Mouse (Mus musculus): ENCODE data around the gene Pnpla3.

Gene Pnpla3

DNA sequence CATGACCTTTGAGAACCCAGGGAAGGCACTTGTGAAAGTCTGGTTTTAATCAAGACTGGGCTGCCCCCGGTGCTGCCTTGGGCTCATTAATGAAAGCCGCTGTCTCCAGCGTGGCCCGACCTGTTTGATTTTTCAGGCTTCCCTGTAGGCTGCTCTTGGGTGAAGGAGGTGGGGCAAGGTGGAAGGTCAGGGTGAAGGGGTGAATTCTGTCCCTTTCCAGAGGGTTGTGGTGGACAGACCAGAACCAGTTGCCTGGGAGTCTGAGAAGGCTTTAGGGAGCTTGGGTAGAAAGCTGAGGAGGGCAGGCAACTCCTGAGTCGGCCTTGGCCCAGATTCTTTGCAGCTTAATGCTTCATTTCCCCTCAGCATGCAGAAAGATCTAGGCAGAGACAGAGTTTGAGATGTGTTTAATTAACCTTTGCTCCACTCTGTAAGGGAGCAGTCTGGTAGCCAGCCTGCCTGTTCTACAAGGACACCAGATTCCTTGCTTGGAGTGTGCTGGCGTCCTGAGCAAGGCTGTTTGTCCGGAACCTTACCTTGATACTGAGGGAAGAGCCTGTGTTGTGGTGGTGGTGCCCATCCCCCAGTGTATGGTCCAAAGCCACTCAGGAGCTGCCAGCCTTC, 48.9 kb downstream of the Pnpla3 start:
- no peak for DNase-seq (ENCODE audit: low read depth in 1 of 2, low spot score in 2 of 2)

- DNase-seq (ENCODE audit: low read depth in 1 of 2, low spot score in 2 of 2): no peak
These were observed 50.5 kb downstream of the Pnpla3 start for GRCm38 (mm10) chr15:84217969-84218782.

DNA sequence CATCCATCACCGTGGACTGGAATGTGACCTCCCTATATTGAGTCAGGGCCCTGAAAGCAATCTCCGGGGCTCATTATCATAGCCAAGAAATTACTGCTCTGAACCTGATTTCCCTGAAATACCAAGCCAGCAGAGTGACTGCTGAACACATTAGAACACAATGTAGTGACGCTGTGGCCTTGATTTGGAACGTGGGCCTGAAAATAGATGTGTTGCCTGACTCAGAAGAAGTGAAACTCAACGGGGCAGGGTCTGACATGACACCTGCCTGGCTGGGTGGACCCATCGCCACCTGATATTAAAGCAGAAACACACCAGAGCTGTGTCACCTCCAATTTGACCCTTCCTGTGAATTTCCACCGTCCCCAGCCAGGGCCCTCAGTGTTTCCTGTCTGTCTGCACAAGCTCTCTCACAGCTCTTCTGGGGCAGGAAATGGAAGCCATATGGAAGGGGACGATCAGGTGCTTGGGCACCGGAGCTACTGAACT, 51.2 kb downstream of the Pnpla3 start:
- no peak for DNase-seq (ENCODE audit: low read depth in 1 of 2, low spot score in 2 of 2)

DNA sequence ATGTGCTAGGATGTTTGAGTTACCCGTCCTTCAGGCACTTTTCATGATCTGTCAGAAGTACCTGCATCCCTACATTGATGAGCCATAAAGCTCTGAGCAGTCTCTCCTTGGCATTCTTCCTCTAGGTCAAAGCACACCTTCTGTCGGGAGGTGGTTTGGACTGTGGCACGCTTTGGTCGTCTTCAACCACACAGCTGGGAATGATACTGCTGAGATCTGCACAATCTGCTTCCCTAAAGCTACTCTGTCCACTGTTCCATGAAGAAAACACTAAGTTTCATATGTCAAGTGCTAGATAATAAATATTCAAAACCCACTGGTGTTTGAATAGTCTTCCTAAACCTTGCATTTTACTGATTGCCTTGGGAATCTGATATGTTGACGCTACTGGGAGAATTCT, 53.9 kb downstream of the Pnpla3 start:
- DNase-seq (ENCODE audit: low read depth in 1 of 2, low spot score in 2 of 2): no peak

DNA sequence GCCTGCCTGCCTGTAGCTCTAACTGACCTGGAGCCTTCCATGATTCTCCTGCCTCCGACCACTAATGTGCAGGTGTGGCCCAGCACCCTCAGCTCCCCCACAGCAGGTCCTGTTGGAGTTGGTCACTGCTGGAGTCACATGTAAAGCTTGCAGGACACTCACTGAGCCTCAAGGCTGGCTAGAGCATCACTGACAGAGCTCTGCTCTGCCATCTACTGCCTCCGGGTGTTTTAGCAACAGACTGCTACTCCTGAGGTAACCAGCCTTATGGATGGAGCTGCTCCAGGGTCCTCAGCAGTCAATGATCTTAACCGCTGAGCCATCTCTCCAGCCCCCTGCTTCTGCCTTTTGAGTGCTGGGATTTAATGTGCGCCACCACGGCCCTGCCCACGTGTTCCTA, 55.8 kb downstream of the Pnpla3 start:
- DNase-seq (ENCODE audit: low read depth in 1 of 2, low spot score in 2 of 2): no peak

- DNase-seq (ENCODE audit: low read depth in 1 of 2, low spot score in 2 of 2): no peak
These were observed 57.1 kb downstream of the Pnpla3 start for GRCm38 (mm10) chr15:84224779-84225178.

DNA sequence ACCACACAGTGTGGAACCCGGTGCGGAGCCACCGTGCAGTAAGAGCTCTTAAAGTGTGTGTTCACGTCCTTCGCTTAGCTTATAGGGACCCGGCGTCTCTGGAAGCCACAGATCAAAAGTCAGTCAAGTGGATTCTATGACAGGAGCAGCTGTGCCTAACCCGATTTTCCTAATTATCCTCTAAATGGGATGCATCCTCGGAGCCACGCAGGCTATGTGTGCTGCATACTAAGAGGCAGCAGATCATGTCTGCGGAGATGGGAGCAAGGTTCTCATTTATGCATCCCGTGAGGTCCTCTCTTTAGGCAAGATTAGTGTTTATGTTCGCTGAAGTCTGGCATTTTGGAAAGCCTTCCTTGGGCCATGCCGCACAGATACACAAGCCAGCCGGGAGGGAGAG, 59.3 kb downstream of the Pnpla3 start:
- DNase-seq (ENCODE audit: low read depth in 1 of 2, low spot score in 2 of 2): no peak

DNA sequence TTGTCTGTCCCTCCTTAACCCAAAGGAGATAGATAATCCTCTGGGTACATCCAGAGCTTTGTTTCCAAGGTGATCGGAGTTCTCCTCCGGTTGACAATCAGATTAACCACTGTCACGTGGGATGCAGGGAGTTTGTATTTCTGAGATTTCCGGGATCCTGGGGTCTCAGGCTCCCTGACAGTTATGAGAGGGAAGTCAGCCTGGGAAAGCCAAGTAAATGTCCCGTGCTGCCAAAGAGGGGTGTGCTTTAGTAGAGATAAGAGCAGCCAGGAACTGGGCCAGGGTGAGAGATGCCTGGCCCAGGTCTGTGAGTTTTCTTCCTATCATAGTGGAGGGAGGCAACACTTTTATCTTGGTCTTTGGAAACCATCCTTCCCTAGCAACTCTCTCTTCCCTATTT, 63.0 kb downstream of the Pnpla3 start:
- no peak for DNase-seq (ENCODE audit: low read depth in 1 of 2, low spot score in 2 of 2)

GRCm38 (mm10) chr15:84231113-84231712, 63.6 kb downstream of the Pnpla3 start:
- no peak for DNase-seq (ENCODE audit: low read depth in 1 of 2, low spot score in 2 of 2)

GRCm38 (mm10) chr15:84231721-84232561, 64.3 kb downstream of the Pnpla3 start, which contains the start of gene Parvb:
Gene Parvb, plus strand, starts transcription at chr15:84232043.
- peak in 1 of 2 experiments; percentile 20 for DNase-seq (ENCODE audit: low read depth in 1 of 2, low spot score in 2 of 2)

DNA sequence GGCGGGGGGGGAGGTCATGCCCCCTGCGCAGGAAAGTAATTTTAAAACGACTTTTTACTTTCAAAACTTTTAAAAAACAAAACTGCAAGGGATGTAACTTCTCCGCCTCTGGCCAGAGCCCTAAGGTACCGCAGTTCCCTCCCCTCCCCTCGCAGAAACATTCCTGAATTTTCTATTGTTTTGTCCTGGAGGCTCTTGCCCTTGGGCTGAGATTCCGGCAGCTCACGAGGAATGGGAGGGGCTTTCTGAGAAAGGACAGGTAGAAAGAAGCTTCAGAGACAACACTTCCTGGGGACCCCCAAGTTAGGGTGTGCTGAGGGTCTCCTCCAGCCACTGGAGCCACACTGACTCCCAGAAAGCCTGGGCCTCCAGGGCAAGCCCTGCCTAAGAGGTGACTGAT, 65.0 kb downstream of the Pnpla3 start:
- no peak for DNase-seq (ENCODE audit: low read depth in 1 of 2, low spot score in 2 of 2)

DNA sequence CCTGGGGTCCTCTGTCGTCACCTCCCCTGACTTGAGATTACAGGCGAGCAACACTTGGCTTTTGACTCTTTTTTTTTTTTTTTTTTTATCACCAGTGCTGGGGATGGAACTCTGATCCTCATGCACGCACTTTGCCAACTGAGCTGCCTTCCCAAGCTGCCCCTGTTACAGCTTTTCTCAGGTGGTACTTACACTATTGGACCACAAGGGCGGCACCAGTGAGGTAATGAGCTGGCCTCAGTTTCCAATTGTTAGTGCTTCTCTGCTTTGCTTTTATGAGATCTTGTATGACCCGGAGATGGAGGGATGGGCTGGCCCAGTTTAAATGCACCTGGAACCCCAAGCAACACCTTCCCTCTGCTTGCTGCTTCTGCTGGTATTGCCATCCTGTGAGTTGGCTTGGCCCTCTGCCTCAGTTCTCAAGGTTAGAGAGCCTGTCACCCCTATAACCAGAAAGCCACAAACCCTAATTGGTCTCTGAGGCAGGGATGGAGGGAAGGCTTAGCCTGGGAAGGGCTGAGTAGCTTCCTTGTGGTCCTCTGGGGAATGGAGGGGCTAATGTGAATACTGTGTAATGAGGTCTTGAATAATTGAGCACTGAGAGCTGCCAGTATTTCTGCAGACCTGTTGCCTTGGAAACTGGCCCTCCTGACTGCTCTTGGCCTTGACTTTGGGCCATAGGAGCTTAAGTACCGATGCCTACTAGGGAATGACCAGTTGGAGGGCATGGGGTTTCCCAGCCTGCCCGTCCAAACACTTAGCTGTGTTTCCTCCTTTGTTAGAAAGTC, 67.4 kb downstream of the Pnpla3 start:
- DNase-seq (ENCODE audit: low read depth in 1 of 2, low spot score in 2 of 2): no peak

DNA sequence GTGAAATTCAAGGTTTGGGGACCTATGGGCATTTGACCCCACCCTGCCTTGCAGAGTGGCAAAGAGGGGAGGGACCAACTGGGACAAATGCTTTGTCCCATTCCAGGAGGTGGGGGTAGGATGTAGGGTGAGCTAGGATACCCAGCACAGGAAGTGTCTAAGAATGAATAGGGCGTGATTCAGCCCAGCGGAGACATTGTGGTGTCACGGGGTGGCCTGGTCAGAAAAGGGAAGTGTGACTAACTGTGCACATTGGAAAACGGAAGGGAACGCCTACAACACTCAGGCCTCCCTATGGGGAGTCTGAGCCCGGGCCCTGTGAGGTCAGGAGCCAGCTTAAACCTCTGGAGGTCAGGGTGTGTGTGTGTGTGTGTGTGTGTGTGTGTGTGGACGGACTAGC, 68.0 kb downstream of the Pnpla3 start:
- DNase-seq (ENCODE audit: low read depth in 1 of 2, low spot score in 2 of 2): peak; percentile 80 to 87

Data from monocyte, adult 2 months (primary cell).